Mouse (Mus musculus): ENCODE data around the gene Tcf7. TPM values are rescaled to one million over a fixed set of nuclear protein-coding genes. Genes with fewer than 3 reads are reported as not detected.

Tcf7 gene
- polyA plus RNA-seq, 1 experiment: 25.3 TPM

DNA sequence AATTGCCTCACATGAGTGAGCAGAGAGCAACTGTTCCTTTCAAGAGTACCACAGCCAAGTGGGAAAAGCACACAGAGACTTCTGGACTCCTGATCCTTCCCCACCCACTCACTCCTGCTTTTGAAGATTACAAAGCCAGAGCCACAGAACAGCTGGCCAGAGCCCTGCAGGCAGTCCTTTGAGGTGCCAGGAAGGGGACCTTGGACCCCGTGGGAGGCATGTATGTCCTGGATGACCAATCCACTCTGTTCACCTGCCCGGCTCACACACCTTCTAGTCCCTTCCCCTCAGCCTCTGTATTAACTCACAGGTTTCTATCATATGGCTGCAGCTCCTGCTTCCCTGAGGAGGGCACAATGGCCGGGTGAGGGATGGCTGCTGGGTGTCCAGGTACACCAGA is 25.4 kb downstream of the Tcf7 start:
- H3K79me3 ChIP-seq (ENCODE audit: low read depth): no peaks in the 10 kb centered on the region
- H3K79me2 ChIP-seq (ENCODE audit: control insufficient read depth, insufficient read depth): no peaks in the 10 kb centered on the region
- peaks cover 42% of the 10 kb centered on the region for H3K36me3 ChIP-seq (ENCODE audit: control insufficient read depth, insufficient read depth)
- no peak overlapping the region for H3ac ChIP-seq (ENCODE audit: control insufficient read depth, insufficient read length, low read depth)
- no peaks in the 10 kb centered on the region for H3K27me3 ChIP-seq (ENCODE audit: control insufficient read depth, insufficient read depth, insufficient read length)
- TF ChIP-seq USF1 (IDR thresholded peaks at IDR 0.05; ENCODE audit: low read depth) (no peak), MAX (IDR thresholded peaks at IDR 0.05) (no peak), MYOD1 (IDR thresholded peaks at IDR 0.05; ENCODE audit: control insufficient read depth, insufficient read length, low read depth) (no peak), CEBPB (IDR thresholded peaks at IDR 0.05; ENCODE audit: low read depth) (no peak), FOSL1 (IDR thresholded peaks at IDR 0.05; ENCODE audit: insufficient read depth, low read length, poor library complexity, severe bottlenecking) (no peak), CTCF (IDR thresholded peaks at IDR 0.05; ENCODE audit: control insufficient read depth, insufficient read depth, insufficient read length) (no peak), MYOG (IDR thresholded peaks at IDR 0.05; ENCODE audit: control insufficient read depth, extremely low read depth, insufficient read length) (no peak)
- no peak overlapping the region for H3K4me3 ChIP-seq (ENCODE audit: insufficient read depth, poor library complexity, severe bottlenecking)

DNA sequence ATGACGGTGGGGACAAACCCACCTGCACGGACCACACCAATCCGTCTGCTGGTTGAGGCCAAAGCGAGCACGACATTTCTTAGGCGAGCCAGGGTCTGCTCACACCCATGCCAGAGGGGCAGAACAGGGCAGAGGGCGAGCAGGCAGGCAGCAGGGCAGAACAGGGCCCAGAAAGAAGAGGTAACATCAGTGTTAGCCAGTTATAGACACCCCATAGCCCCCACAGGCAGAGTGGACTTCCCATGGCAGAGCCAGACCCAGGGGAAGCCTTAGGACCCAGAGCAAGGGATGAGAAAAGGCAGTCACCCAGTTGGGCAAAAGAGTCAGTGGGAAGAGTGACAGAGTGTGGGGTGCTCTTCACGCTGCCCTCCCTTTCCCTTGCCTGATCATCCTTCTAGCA is 27.7 kb downstream of the Tcf7 start:
- Histone ChIP-seq H3ac (ENCODE audit: control insufficient read depth, insufficient read length, low read depth) (no peak overlapping the region), H3K27me3 (ENCODE audit: control insufficient read depth, insufficient read depth, insufficient read length) (no peaks in the 10 kb centered on the region), H3K36me3 (ENCODE audit: control insufficient read depth, insufficient read depth) (peaks cover 46% of the 10 kb centered on the region), H3K4me3 (ENCODE audit: insufficient read depth, poor library complexity, severe bottlenecking) (no peak overlapping the region), H3K79me3 (ENCODE audit: low read depth) (no peaks in the 10 kb centered on the region), H3K79me2 (ENCODE audit: control insufficient read depth, insufficient read depth) (no peaks in the 10 kb centered on the region)
- TF ChIP-seq CTCF (IDR thresholded peaks at IDR 0.05; ENCODE audit: control insufficient read depth, insufficient read depth, insufficient read length) (no peak), USF1 (IDR thresholded peaks at IDR 0.05; ENCODE audit: low read depth) (no peak), FOSL1 (IDR thresholded peaks at IDR 0.05; ENCODE audit: insufficient read depth, low read length, poor library complexity, severe bottlenecking) (no peak), MYOG (IDR thresholded peaks at IDR 0.05; ENCODE audit: control insufficient read depth, extremely low read depth, insufficient read length) (no peak), CEBPB (IDR thresholded peaks at IDR 0.05; ENCODE audit: low read depth) (no peak), MAX (IDR thresholded peaks at IDR 0.05) (no peak), MYOD1 (IDR thresholded peaks at IDR 0.05; ENCODE audit: control insufficient read depth, insufficient read length, low read depth) (no peak)

DNA sequence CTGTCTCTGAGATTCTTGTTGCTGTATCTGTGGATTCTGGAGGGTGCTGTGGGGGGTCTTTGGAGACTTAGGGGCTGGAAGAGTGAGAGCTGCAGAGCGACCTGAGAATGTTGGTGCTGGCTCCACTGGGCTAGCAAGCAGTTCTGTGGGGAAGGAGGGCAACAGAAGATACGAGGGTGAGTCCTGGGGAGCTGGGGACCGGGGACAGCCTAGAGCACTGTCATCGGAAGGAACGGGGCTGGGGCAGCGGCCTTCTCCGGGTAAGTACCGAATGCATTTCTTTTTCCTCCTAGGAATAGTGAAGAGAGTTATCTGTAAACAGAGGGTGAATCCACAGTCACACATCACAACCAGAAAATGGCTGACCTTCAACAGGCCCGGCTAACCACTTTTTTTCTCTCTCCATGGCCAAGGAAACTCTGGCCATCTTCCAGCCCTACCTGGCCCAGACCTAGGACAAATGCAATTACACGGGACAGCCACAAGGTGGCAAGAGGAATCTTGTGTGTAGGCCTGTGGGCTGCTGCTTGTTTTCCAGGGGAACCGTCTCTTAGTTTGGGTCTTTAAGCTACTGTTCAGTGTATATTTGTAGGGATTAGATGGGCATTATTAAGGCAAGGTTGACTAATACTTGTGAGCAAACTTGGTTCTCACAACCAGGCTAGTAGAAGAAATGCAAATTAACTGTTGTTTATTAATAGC is 29.0 kb downstream of the Tcf7 start:
- Histone ChIP-seq H3ac (ENCODE audit: control insufficient read depth, insufficient read length, low read depth) (no peak overlapping the region), H3K4me3 (ENCODE audit: insufficient read depth, poor library complexity, severe bottlenecking) (no peak overlapping the region), H3K79me2 (ENCODE audit: control insufficient read depth, insufficient read depth) (no peaks in the 10 kb centered on the region), H3K27me3 (ENCODE audit: control insufficient read depth, insufficient read depth, insufficient read length) (no peaks in the 10 kb centered on the region), H3K79me3 (ENCODE audit: low read depth) (no peaks in the 10 kb centered on the region), H3K36me3 (ENCODE audit: control insufficient read depth, insufficient read depth) (peaks cover 54% of the 10 kb centered on the region)
- TF ChIP-seq CTCF (IDR thresholded peaks at IDR 0.05; ENCODE audit: control insufficient read depth, insufficient read depth, insufficient read length) (peak; percentile 54), MYOG (IDR thresholded peaks at IDR 0.05; ENCODE audit: control insufficient read depth, extremely low read depth, insufficient read length) (no peak)

DNA sequence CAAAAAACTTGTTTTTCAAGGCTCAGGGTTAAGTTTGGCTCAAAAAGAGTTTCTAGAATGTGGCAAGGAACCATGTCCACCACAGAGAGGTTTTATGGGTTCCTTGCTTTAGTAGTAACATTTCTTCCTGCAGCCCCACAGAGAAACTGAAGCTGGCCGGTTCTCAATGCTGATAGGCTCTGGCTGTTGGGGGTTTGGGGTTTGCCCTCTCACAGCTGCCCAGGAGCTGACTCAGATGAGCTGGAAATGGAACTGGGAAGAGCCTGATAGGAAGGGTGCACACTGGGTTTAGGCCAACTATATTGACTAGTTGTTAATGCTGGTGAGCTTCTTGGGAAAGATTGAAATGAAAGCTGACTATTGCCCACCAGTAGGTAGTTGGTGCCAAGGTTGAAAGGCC is 30.1 kb downstream of the Tcf7 start:
- Histone ChIP-seq H3K36me3 (ENCODE audit: control insufficient read depth, insufficient read depth) (peaks cover 60% of the 10 kb centered on the region), H3K4me3 (ENCODE audit: insufficient read depth, poor library complexity, severe bottlenecking) (no peak overlapping the region), H3K79me2 (ENCODE audit: control insufficient read depth, insufficient read depth) (no peaks in the 10 kb centered on the region), H3K27me3 (ENCODE audit: control insufficient read depth, insufficient read depth, insufficient read length) (no peaks in the 10 kb centered on the region), H3K79me3 (ENCODE audit: low read depth) (no peaks in the 10 kb centered on the region), H3ac (ENCODE audit: control insufficient read depth, insufficient read length, low read depth) (no peak overlapping the region)
- TF ChIP-seq MYOD1 (IDR thresholded peaks at IDR 0.05; ENCODE audit: control insufficient read depth, insufficient read length, low read depth) (no peak), CEBPB (IDR thresholded peaks at IDR 0.05; ENCODE audit: low read depth) (no peak), USF1 (IDR thresholded peaks at IDR 0.05; ENCODE audit: low read depth) (no peak), MYOG (IDR thresholded peaks at IDR 0.05; ENCODE audit: control insufficient read depth, extremely low read depth, insufficient read length) (no peak), CTCF (IDR thresholded peaks at IDR 0.05; ENCODE audit: control insufficient read depth, insufficient read depth, insufficient read length) (no peak), MAX (IDR thresholded peaks at IDR 0.05) (no peak), FOSL1 (IDR thresholded peaks at IDR 0.05; ENCODE audit: insufficient read depth, low read length, poor library complexity, severe bottlenecking) (no peak)

DNA sequence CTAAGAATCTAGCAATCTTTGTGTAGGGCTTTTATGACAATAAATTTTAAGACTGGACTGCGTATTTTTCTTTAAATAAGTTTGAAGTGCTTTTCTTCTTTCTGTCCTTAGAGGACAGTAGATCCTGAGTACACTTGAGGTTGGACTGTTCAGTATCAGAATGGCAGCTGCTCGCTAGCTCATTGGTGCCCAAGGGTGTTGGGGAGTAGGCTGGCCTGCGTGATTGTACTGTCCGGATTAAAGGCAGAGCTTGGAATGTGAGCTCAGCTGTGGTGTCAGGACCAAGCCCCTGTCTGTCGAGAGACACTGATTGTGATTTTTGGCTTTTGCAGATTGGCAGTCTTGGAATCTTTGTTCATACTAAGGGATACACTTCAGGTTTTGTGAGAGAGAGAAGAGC is 31.0 kb downstream of the Tcf7 start:
- Histone ChIP-seq H3K4me3 (ENCODE audit: insufficient read depth, poor library complexity, severe bottlenecking) (no peak overlapping the region), H3K79me3 (ENCODE audit: low read depth) (no peaks in the 10 kb centered on the region), H3K36me3 (ENCODE audit: control insufficient read depth, insufficient read depth) (peaks cover 62% of the 10 kb centered on the region), H3ac (ENCODE audit: control insufficient read depth, insufficient read length, low read depth) (no peak overlapping the region), H3K27me3 (ENCODE audit: control insufficient read depth, insufficient read depth, insufficient read length) (no peaks in the 10 kb centered on the region), H3K79me2 (ENCODE audit: control insufficient read depth, insufficient read depth) (no peaks in the 10 kb centered on the region)
- TF ChIP-seq CEBPB (IDR thresholded peaks at IDR 0.05; ENCODE audit: low read depth) (no peak), MYOD1 (IDR thresholded peaks at IDR 0.05; ENCODE audit: control insufficient read depth, insufficient read length, low read depth) (no peak), MAX (IDR thresholded peaks at IDR 0.05) (no peak), MYOG (IDR thresholded peaks at IDR 0.05; ENCODE audit: control insufficient read depth, extremely low read depth, insufficient read length) (no peak), USF1 (IDR thresholded peaks at IDR 0.05; ENCODE audit: low read depth) (no peak), FOSL1 (IDR thresholded peaks at IDR 0.05; ENCODE audit: insufficient read depth, low read length, poor library complexity, severe bottlenecking) (no peak), CTCF (IDR thresholded peaks at IDR 0.05; ENCODE audit: control insufficient read depth, insufficient read depth, insufficient read length) (no peak)

DNA sequence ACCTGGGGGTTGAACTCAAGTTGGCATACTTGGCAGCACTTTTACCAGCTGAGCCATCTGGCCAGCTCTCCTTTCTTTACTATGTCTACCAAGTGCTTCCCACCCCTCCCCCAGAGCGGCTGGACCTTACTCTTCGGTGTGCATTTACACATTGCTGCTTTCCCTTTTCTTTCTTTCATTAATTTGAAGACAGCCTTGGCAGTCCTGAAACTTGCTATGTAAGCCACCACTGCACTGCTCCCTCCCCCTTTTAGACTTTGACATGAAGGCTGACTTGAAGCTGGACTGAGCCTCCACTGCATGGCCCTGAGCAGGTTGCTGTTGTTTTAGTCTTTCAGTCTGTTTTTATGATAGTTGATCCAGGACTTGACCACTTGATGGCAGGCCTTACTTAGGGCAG is 33.4 kb downstream of the Tcf7 start:
- H3K79me2 ChIP-seq (ENCODE audit: control insufficient read depth, insufficient read depth): no peaks in the 10 kb centered on the region
- H3K79me3 ChIP-seq (ENCODE audit: low read depth): no peaks in the 10 kb centered on the region
- H3ac ChIP-seq (ENCODE audit: control insufficient read depth, insufficient read length, low read depth): no peak overlapping the region
- peaks cover 75% of the 10 kb centered on the region for H3K36me3 ChIP-seq (ENCODE audit: control insufficient read depth, insufficient read depth)
- H3K27me3 ChIP-seq (ENCODE audit: control insufficient read depth, insufficient read depth, insufficient read length): no peaks in the 10 kb centered on the region
- no peak overlapping the region for H3K4me3 ChIP-seq (ENCODE audit: insufficient read depth, poor library complexity, severe bottlenecking)
- no peak for TF ChIP-seq FOSL1 (IDR thresholded peaks at IDR 0.05; ENCODE audit: insufficient read depth, low read length, poor library complexity, severe bottlenecking)
- no peak for TF ChIP-seq MYOG (IDR thresholded peaks at IDR 0.05; ENCODE audit: control insufficient read depth, extremely low read depth, insufficient read length)
- TF ChIP-seq MAX (IDR thresholded peaks at IDR 0.05): no peak
- TF ChIP-seq USF1 (IDR thresholded peaks at IDR 0.05; ENCODE audit: low read depth): no peak
- TF ChIP-seq CTCF (IDR thresholded peaks at IDR 0.05; ENCODE audit: control insufficient read depth, insufficient read depth, insufficient read length): no peak
- no peak for TF ChIP-seq CEBPB (IDR thresholded peaks at IDR 0.05; ENCODE audit: low read depth)
- no peak for TF ChIP-seq MYOD1 (IDR thresholded peaks at IDR 0.05; ENCODE audit: control insufficient read depth, insufficient read length, low read depth)
